Mouse (Mus musculus): ENCODE measurements around the gene Hmgcs2.

- no peak for TF ChIP-seq CTCF (IDR thresholded peaks at IDR 0.05; ENCODE audit: control insufficient read depth, insufficient read depth, low read length)
- no peak for TF ChIP-seq POLR2A (IDR thresholded peaks at IDR 0.05; ENCODE audit: borderline replicate concordance, control insufficient read depth, low read depth, low read length)
Observed at GRCm38 (mm10) chr3:98356026-98356365, 75.8 kb downstream of the Hmgcs2 start.

Data from bone marrow, adult 2 months (tissue).